Mouse (Mus musculus) embryonic facial prominence, embryonic 13.5 days (tissue): Measurements from ENCODE around the gene Bco2. TPM values are rescaled to one million over a fixed set of nuclear protein-coding genes. Genes with fewer than 3 reads are reported as not detected.

ENCODE experiments used
- ATAC-seq: fragments of 200-750 bp; cut with Nextera tagmentation; 2 replicates; pipeline ENCODE4 v1.8.0; 2017; ENCODE audit warnings: low read depth; ENCODE audit not compliant: insufficient number of reproducible peaks, insufficient read depth, low FRiP score, low TSS enrichment
- H3K27ac ChIP-seq: fragments of 300-500 bp; sonication (generic); 2 replicates; pipeline ENCODE4 v1.5.1; 2015; ENCODE audit warnings: moderate library complexity, mild to moderate bottlenecking, inconsistent platforms
- H3K27me3 ChIP-seq: fragments of 300-500 bp; sonication (generic); 2 replicates; pipeline ENCODE4 v1.6.1; 2015; ENCODE audit warnings: mild to moderate bottlenecking, inconsistent platforms
- H3K36me3 ChIP-seq: fragments of 300-500 bp; sonication (generic); 2 replicates; pipeline ENCODE4 v1.6.1; 2015; ENCODE audit warnings: mild to moderate bottlenecking, inconsistent platforms
- H3K4me1 ChIP-seq: fragments of 300-500 bp; sonication (generic); 2 replicates; pipeline ENCODE4 v1.6.1; 2015; ENCODE audit warnings: inconsistent platforms
- H3K4me2 ChIP-seq: fragments of 300-500 bp; sonication (generic); 2 replicates; pipeline ENCODE4 v1.6.1; 2015; ENCODE audit warnings: moderate library complexity, mild to moderate bottlenecking, inconsistent platforms
- H3K4me3 ChIP-seq: fragments of 300-500 bp; sonication (generic); 2 replicates; pipeline ENCODE4 v1.5.1; 2015; ENCODE audit warnings: mild to moderate bottlenecking, inconsistent platforms
- H3K9ac ChIP-seq: fragments of 300-500 bp; sonication (generic); 2 replicates; pipeline ENCODE4 v1.6.1; 2015; ENCODE audit warnings: mild to moderate bottlenecking, inconsistent platforms
- H3K9me3 ChIP-seq: fragments of 300-500 bp; sonication (generic); 2 replicates; pipeline ENCODE4 v1.6.1; 2016; ENCODE audit warnings: inconsistent platforms
- WGBS: fragments of 180-500 bp; shearing (Covaris S2); methylation state at CpG from one replicate; pipeline ENCODE4 v1.1.7; 2015; ENCODE audit warnings: mixed read lengths; 5-methylcytosine and 5-hydroxymethylcytosine counted together
- polyA plus RNA-seq: library from polyadenylated mRNA; unstranded; fragments of >200 nt; fragmentation: Nextera tagmentation; extraction: Ambion mirVana; gene quantifications from 2 replicates; pipeline ENCODE4 v1.2.1, GENCODE M21; 2015

The Bco2 gene
- polyA plus RNA-seq, 1 experiment from 2014 or later, result 0.15 TPM

- ATAC-seq, result no peak
- H3K4me3 ChIP-seq, result no peak overlapping the region
- WGBS, result 94% methylated on average over 3 of the region's 3 CpGs
- H3K9me3 ChIP-seq, result no peaks in the 10 kb centered on the region
- H3K4me1 ChIP-seq, result no peaks in the 10 kb centered on the region
- no peak overlapping the region for H3K4me2 ChIP-seq
- no peaks in the 10 kb centered on the region for H3K27me3 ChIP-seq
- H3K27ac ChIP-seq, result no peak overlapping the region
- H3K9ac ChIP-seq, result no peak overlapping the region
- H3K36me3 ChIP-seq, result no peaks in the 10 kb centered on the region
Measured at GRCm38 (mm10) chr9:50502949-50503348, 52.0 kb downstream of the Bco2 start.

DNA sequence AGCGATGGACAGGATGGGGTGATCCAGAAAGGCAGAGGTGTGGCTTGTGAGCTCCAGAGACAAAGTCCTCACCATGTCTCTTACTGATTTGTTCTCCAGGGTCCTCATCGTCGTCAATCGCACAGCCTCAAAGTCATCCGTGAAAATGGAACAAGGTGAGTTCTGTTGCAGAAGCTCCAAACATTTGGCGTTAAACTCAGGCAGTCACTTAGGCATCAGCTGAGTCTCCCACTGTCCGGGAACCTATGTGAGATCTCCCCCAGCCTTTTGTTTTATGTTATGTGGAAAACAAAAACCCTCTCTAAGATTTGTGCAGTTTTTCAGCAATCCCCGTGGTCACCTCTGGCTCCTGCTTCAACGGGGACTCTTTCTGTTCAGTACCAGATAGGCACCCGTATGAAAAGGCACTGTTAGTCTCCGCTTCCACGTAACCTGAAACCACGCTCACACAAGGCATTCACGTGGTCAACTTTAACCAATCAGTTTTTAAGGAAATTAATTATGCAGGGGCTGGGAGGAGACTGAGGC is 53.9 kb downstream of the Bco2 start:
- WGBS, result 25% methylated on average over 14 of the region's 14 CpGs
- ATAC-seq, result no peak
- Histone ChIP-seq H3K9ac (peak overlapping the region; percentile 49; the same call in 1 of the 2 replicates), H3K36me3 (no peaks in the 10 kb centered on the region), H3K9me3 (no peaks in the 10 kb centered on the region), H3K4me3 (peak overlapping the region; percentile 32), H3K4me1 (peaks cover 11% of the 10 kb centered on the region; the same call in 1 of the 2 replicates), H3K27me3 (no peaks in the 10 kb centered on the region), H3K4me2 (peak overlapping the region; percentile 52), H3K27ac (no peak overlapping the region)

GRCm38 (mm10) chr9:50500467-50500973 is 54.5 kb downstream of the Bco2 start:
- no peak overlapping the region for H3K27ac ChIP-seq
- peak overlapping the region; percentile 49; the same call in 1 of the 2 replicates for H3K9ac ChIP-seq
- 71% methylated on average over 15 of the region's 15 CpGs for whole genome bisulfite sequencing
- ATAC-seq, result no peak
- no peaks in the 10 kb centered on the region for H3K36me3 ChIP-seq
- H3K27me3 ChIP-seq, result no peaks in the 10 kb centered on the region
- H3K4me1 ChIP-seq, result peaks cover 15% of the 10 kb centered on the region; the same call in 1 of the 2 replicates
- peak overlapping the region; percentile 32; the same call in 1 of the 2 replicates for H3K4me3 ChIP-seq
- peak overlapping the region; percentile 52 for H3K4me2 ChIP-seq
- no peaks in the 10 kb centered on the region for H3K9me3 ChIP-seq

- H3K4me2 ChIP-seq, result no peak overlapping the region
- H3K36me3 ChIP-seq, result no peaks in the 10 kb centered on the region
- no peaks in the 10 kb centered on the region for H3K9me3 ChIP-seq
- no peak for ATAC-seq
- no peak overlapping the region for H3K4me3 ChIP-seq
- 88% methylated on average over 3 of the region's 3 CpGs for WGBS
- H3K27me3 ChIP-seq, result no peaks in the 10 kb centered on the region
- H3K9ac ChIP-seq, result no peak overlapping the region
- H3K27ac ChIP-seq, result no peak overlapping the region
- H3K4me1 ChIP-seq, result peaks cover 15% of the 10 kb centered on the region; the same call in 1 of the 2 replicates
Measured at GRCm38 (mm10) chr9:50499781-50500180, 55.2 kb downstream of the Bco2 start.

GRCm38 (mm10) chr9:50498815-50499214 is 56.2 kb downstream of the Bco2 start:
- Histone ChIP-seq H3K4me3 (no peak overlapping the region), H3K27me3 (no peaks in the 10 kb centered on the region), H3K36me3 (no peaks in the 10 kb centered on the region), H3K4me1 (peaks cover 15% of the 10 kb centered on the region; the same call in 1 of the 2 replicates), H3K27ac (no peak overlapping the region), H3K4me2 (no peak overlapping the region), H3K9me3 (no peaks in the 10 kb centered on the region), H3K9ac (no peak overlapping the region)
- ATAC-seq, result no peak
- 84% methylated on average over 16 of the region's 16 CpGs for WGBS

- H3K4me2 ChIP-seq, result no peak overlapping the region
- no peak overlapping the region for H3K9ac ChIP-seq
- H3K27me3 ChIP-seq, result no peaks in the 10 kb centered on the region
- ATAC-seq, result no peak
- 88% methylated on average over 2 of the region's 2 CpGs for WGBS
- H3K4me1 ChIP-seq, result peaks cover 15% of the 10 kb centered on the region; the same call in 1 of the 2 replicates
- no peak overlapping the region for H3K27ac ChIP-seq
- no peak overlapping the region for H3K4me3 ChIP-seq
- H3K36me3 ChIP-seq, result no peaks in the 10 kb centered on the region
- no peaks in the 10 kb centered on the region for H3K9me3 ChIP-seq
Measured at GRCm38 (mm10) chr9:50497536-50497935, 57.4 kb downstream of the Bco2 start.

GRCm38 (mm10) chr9:50497076-50497475 is 57.9 kb downstream of the Bco2 start:
- no peak overlapping the region for H3K4me2 ChIP-seq
- no peak overlapping the region for H3K9ac ChIP-seq
- no peaks in the 10 kb centered on the region for H3K27me3 ChIP-seq
- no peak overlapping the region for H3K4me3 ChIP-seq
- 46% methylated on average over 6 of the region's 6 CpGs for WGBS
- no peaks in the 10 kb centered on the region for H3K36me3 ChIP-seq
- ATAC-seq, result no peak
- H3K9me3 ChIP-seq, result no peaks in the 10 kb centered on the region
- H3K27ac ChIP-seq, result no peak overlapping the region
- H3K4me1 ChIP-seq, result peaks cover 15% of the 10 kb centered on the region; the same call in 1 of the 2 replicates

- Histone ChIP-seq H3K4me1 (peaks cover 15% of the 10 kb centered on the region; the same call in 1 of the 2 replicates), H3K27me3 (no peaks in the 10 kb centered on the region), H3K36me3 (no peaks in the 10 kb centered on the region), H3K4me3 (no peak overlapping the region), H3K9me3 (no peaks in the 10 kb centered on the region), H3K4me2 (peak overlapping the region; percentile 3), H3K27ac (no peak overlapping the region), H3K9ac (peak overlapping the region; percentile 21; the same call in 1 of the 2 replicates)
- no peak for ATAC-seq
- 14% methylated on average over 6 of the region's 6 CpGs for WGBS
Measured at GRCm38 (mm10) chr9:50496546-50496945, 58.4 kb downstream of the Bco2 start.

GRCm38 (mm10) chr9:50496151-50496505 is 58.9 kb downstream of the Bco2 start:
- Histone ChIP-seq H3K4me1 (peaks cover 15% of the 10 kb centered on the region; the same call in 1 of the 2 replicates), H3K36me3 (no peaks in the 10 kb centered on the region), H3K27me3 (no peaks in the 10 kb centered on the region), H3K9ac (peak overlapping the region; percentile 21; the same call in 1 of the 2 replicates), H3K27ac (no peak overlapping the region), H3K4me3 (no peak overlapping the region), H3K4me2 (peak overlapping the region; percentile 3), H3K9me3 (no peaks in the 10 kb centered on the region)
- 25% methylated on average over 6 of the region's 6 CpGs for WGBS
- no peak for ATAC-seq

DNA sequence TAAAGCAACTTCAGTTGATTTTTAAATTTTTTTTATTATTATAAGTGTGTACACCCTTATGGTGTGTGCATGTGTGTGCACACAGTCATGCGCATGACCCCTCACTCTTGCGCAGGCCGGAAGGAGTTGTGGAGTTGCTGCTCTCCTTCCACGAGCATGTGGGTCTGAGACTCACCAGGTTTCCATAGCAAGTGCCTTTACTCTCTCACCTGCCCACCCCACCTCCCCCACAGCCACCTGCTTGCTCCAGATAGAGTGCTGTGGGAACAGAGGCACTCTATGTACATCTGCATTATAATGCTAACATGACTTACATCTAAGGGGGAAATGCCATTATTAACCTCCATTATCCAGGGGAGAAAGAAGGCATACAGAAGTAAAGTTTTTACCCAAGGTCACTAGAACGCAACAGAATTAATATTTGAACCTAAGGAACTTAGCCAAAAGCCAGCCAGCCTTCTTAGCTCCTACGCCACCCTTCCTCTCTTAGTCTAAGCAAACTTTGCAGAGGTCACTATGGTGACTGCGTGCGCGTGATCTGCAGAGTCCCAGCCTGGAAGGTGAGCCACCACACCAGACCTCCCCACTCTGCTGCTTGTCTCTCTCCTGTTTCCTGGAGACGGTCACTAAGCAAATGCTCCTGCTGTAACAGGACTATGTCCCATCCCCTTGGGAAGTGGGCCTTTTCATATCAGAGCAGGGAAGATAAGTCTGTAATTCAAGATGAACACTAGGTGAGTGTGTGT is 59.4 kb downstream of the Bco2 start:
- no peaks in the 10 kb centered on the region for H3K9me3 ChIP-seq
- no peak overlapping the region for H3K27ac ChIP-seq
- H3K4me2 ChIP-seq, result no peak overlapping the region
- no peaks in the 10 kb centered on the region for H3K36me3 ChIP-seq
- WGBS, result 72% methylated on average over 10 of the region's 10 CpGs
- no peaks in the 10 kb centered on the region for H3K27me3 ChIP-seq
- H3K9ac ChIP-seq, result no peak overlapping the region
- ATAC-seq, result no peak
- peaks cover 15% of the 10 kb centered on the region; the same call in 1 of the 2 replicates for H3K4me1 ChIP-seq
- H3K4me3 ChIP-seq, result no peak overlapping the region

- Histone ChIP-seq H3K27me3 (no peaks in the 10 kb centered on the region), H3K36me3 (no peaks in the 10 kb centered on the region), H3K27ac (no peak within 1 kb of the TSS), H3K9me3 (no peaks in the 10 kb centered on the region), H3K4me2 (no peak within 1 kb of the TSS), H3K4me1 (peaks cover 15% of the 10 kb centered on the region; the same call in 1 of the 2 replicates), H3K9ac (no peak within 1 kb of the TSS), H3K4me3 (no peak within 1 kb of the TSS)
- no peak for ATAC-seq
- WGBS, result 85% methylated on average over 6 of the region's 6 CpGs
Measured at GRCm38 (mm10) chr9:50494311-50494710, 60.7 kb downstream of the Bco2 start, which contains the start of gene Plet1. Plet1 (plus strand) TSS chr9:50494525.

DNA sequence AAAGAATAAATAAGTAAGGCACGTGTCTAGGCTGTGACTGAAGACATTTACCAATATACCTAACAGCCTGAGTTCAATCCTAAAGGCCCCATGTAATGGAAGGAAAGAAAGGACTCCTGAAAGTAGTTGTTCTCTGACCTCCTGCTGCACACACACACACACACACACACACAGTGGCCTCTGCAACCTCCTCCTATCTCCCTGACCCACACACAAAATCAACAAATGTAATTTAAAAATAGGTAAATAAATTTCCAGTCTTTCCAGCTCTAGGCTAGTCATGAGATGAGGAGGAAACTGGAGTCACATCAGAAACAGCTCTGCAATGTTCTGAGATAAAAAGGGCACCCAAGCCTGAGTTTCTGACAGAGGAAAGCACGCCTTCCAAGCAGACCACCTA is 61.2 kb downstream of the Bco2 start:
- Histone ChIP-seq H3K27me3 (no peaks in the 10 kb centered on the region), H3K4me1 (peaks cover 15% of the 10 kb centered on the region; the same call in 1 of the 2 replicates), H3K4me2 (no peak overlapping the region), H3K27ac (no peak overlapping the region), H3K9ac (no peak overlapping the region), H3K4me3 (no peak overlapping the region), H3K36me3 (no peaks in the 10 kb centered on the region), H3K9me3 (no peaks in the 10 kb centered on the region)
- no peak for ATAC-seq
- 78% methylated on average over 2 of the region's 2 CpGs for WGBS
